Mouse (Mus musculus) myocyte (in vitro differentiated cells): ENCODE measurements around the gene Dcst1. TPM values are rescaled to one million over a fixed set of nuclear protein-coding genes. Genes with fewer than 3 reads are reported as not detected.

Experiments used
- H3K27me3 ChIP-seq: one replicate; pipeline ENCODE4 v1.6.1; 2011; ENCODE audit not compliant: control insufficient read depth, insufficient read depth, insufficient read length
- H3K36me3 ChIP-seq: one replicate; pipeline ENCODE4 v1.6.1; 2011; ENCODE audit not compliant: control insufficient read depth, insufficient read depth
- H3K4me2 ChIP-seq: one replicate; pipeline ENCODE4 v1.6.1; 2011; ENCODE audit warnings: low read depth, control low read depth
- H3K4me3 ChIP-seq: one replicate; pipeline ENCODE4 v1.5.1; 2011; ENCODE audit warnings: mild to moderate bottlenecking, control low read depth, moderate library complexity
- H3K79me2 ChIP-seq: one replicate; pipeline ENCODE4 v1.6.1; 2011; ENCODE audit not compliant: control insufficient read depth, insufficient read depth
- H3ac ChIP-seq: one replicate; pipeline ENCODE4 v1.6.1; 2011; ENCODE audit not compliant: control insufficient read depth, insufficient read length
- CEBPB ChIP-seq: IDR thresholded peaks from 2 replicates; pipeline ENCODE4 v1.6.1; 2011; ENCODE audit warnings: mild to moderate bottlenecking, moderate library complexity; ENCODE audit not compliant: poor library complexity, insufficient read depth, severe bottlenecking
- E2F4 ChIP-seq: IDR thresholded peaks from one replicate; pipeline ENCODE4 v1.6.1; 2011; ENCODE audit warnings: mild to moderate bottlenecking, control low read depth, moderate library complexity; ENCODE audit not compliant: insufficient read depth
- MAX ChIP-seq: IDR thresholded peaks from one replicate; pipeline ENCODE4 v1.6.1; 2011; ENCODE audit warnings: low read depth, mild to moderate bottlenecking, control low read depth
- MYOD1 ChIP-seq, 3 experiments: IDR thresholded peaks; one replicate each; pipeline ENCODE4 v1.6.1; 2011; ENCODE audit warnings: control low read depth in 2 of 3, low read depth in 2 of 3, mild to moderate bottlenecking in 2 of 3, moderate library complexity in 1 of 3; ENCODE audit not compliant: insufficient read length in 2 of 3, control insufficient read depth in 1 of 3
- MYOG ChIP-seq, 3 experiments: IDR thresholded peaks; one replicate each; pipeline ENCODE4 v1.6.1; 2011; ENCODE audit warnings: control low read depth in 2 of 3, low read depth in 2 of 3, mild to moderate bottlenecking in 2 of 3; ENCODE audit not compliant: insufficient read length in 2 of 3, control insufficient read depth in 1 of 3, insufficient read depth in 1 of 3
- POLR2A ChIP-seq: IDR thresholded peaks from one replicate; pipeline ENCODE4 v1.6.1; 2011; ENCODE audit warnings: low read depth, mild to moderate bottlenecking, control low read depth, moderate library complexity; ENCODE audit not compliant: insufficient read length
- POLR2AphosphoS2 ChIP-seq: IDR thresholded peaks from one replicate; pipeline ENCODE4 v1.6.1; 2011; ENCODE audit warnings: low read depth, control low read depth; ENCODE audit not compliant: insufficient read length
- REST ChIP-seq: IDR thresholded peaks from one replicate; pipeline ENCODE4 v1.6.1; 2011; ENCODE audit warnings: mild to moderate bottlenecking, control low read depth, moderate library complexity; ENCODE audit not compliant: insufficient read depth, insufficient read length
- SRF ChIP-seq: IDR thresholded peaks from one replicate; pipeline ENCODE4 v1.6.1; 2011; ENCODE audit warnings: low read depth; ENCODE audit not compliant: control insufficient read depth, insufficient read length
- TCF12 ChIP-seq: IDR thresholded peaks from one replicate; pipeline ENCODE4 v1.6.1; 2011; ENCODE audit warnings: mild to moderate bottlenecking, control low read depth; ENCODE audit not compliant: poor library complexity, insufficient read depth, severe bottlenecking
- TCF3 ChIP-seq: IDR thresholded peaks from one replicate; pipeline ENCODE4 v1.6.1; 2011; ENCODE audit warnings: low read depth, control low read depth; ENCODE audit not compliant: insufficient read length
- USF1 ChIP-seq: IDR thresholded peaks from one replicate; pipeline ENCODE4 v1.6.1; 2011; ENCODE audit warnings: low read depth, mild to moderate bottlenecking, control low read depth, moderate library complexity
- polyA plus RNA-seq: library from polyadenylated mRNA; unstranded; fragments of >200 nt; fragmentation: generic; extraction: Trizol; gene quantifications from one replicate; pipeline ENCODE4 v1.2.1, GENCODE M21; 2012; ENCODE audit warnings: missing spikeins

Gene Dcst1
- polyA plus RNA-seq, result 0.41 TPM

DNA sequence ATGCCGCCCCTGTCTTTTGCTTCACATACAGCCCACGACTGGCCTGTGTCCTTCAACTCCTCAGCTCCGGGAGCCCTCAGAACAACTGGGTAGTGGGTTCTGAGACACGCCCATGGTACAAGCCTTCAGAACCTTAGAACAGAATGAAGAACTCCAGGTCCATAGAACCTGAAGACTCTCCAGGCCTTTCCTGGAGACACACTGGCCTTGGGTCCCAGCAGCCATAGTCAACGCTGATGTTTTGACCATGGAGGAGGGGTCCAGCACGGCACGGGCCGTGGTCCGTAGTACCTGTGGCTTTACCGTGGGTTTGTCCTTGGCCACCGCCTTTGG, at the start of gene Dcst1:
Gene Dcst1, minus strand, starts transcription at position 101 of the 333 bp plus-strand sequence.
- Histone ChIP-seq H3K4me2 (no peak within 1 kb of the TSS), H3K4me3 (no peak within 1 kb of the TSS), H3K79me2 (no peaks in the 10 kb centered on the region), H3ac (no peak within 1 kb of the TSS), H3K36me3 (no peaks in the 10 kb centered on the region), H3K27me3 (peaks cover 42% of the 10 kb centered on the region)
- TF ChIP-seq POLR2A, result no peak
- no peak for TF ChIP-seq USF1
- TF ChIP-seq MYOD1 (IDR thresholded peaks at IDR 0.05; ENCODE audit: control insufficient read depth in 1 of 3, insufficient read length in 2 of 3, low read depth in 2 of 3), result no peak
- no peak for TF ChIP-seq POLR2AphosphoS2
- no peak for TF ChIP-seq TCF12
- TF ChIP-seq CEBPB, result no peak
- TF ChIP-seq MYOG (IDR thresholded peaks at IDR 0.05; ENCODE audit: control insufficient read depth in 1 of 3, insufficient read depth in 1 of 3, insufficient read length in 2 of 3, low read depth in 2 of 3), result no peak
- TF ChIP-seq SRF, result no peak
- TF ChIP-seq E2F4, result no peak

DNA sequence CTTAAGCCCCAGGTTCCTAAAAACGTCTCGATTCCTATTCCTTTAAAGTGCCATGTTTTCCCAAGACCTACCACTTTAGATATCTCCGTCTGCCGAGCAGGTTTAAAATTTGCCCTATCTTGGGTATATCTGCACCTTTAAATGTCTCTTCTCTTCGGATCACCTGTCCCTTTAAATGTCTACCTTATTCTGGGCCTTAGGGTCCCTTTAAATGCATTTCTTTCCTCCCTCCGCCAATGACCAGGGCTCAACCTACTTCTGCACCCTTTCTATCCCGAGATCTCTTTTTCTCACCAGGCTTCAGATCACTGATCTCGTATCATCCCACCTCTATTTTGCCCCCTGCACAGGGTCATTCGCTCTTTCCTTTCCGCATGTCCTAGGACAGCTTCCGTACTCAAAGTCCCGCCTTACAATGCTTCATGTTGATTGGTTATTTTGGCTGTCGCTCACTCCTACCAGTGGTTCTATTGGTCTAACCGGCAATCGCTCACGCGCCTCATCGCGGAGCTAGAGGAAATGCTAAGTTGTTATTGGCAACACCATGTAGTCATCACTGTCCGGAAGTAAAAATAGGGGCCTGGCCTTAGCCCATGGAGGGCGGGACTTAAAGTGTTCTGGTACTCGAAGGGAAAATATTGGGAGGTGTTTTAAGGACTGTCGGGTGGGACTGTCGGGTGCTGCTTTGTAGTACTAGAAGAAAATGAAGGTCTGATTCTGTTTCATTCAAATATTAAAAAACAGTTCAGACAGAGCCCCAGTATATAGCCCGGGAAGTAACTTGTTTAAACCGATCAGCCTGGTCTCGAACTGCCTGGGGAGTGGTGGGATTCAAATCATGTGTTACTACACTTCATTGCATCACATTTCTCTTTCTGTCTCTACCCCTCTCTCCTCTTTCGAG, 46.7 kb upstream of the Dcst1 start, which contains the start of gene Flad1:
Gene Flad1, minus strand, starts transcription at position 381 of the 904 bp plus-strand sequence.
- Histone ChIP-seq H3K27me3 (no peaks in the 10 kb centered on the region), H3K79me2 (peaks cover 18% of the 10 kb centered on the region), H3K4me3 (peak within 1 kb of the TSS; percentile 41), H3ac (no peak within 1 kb of the TSS), H3K36me3 (peaks cover 11% of the 10 kb centered on the region), H3K4me2 (peak within 1 kb of the TSS; percentile 86)
- peak; percentile 63; the same call in 1 of the 2 replicates for TF ChIP-seq CEBPB
- no peak for TF ChIP-seq USF1
- peak; percentile 54 for TF ChIP-seq POLR2AphosphoS2
- no peak for TF ChIP-seq REST
- no peak for TF ChIP-seq POLR2A
- TF ChIP-seq SRF, result no peak
- no peak for TF ChIP-seq E2F4
- no peak for TF ChIP-seq MYOG (IDR thresholded peaks at IDR 0.05; ENCODE audit: control insufficient read depth in 1 of 3, insufficient read depth in 1 of 3, insufficient read length in 2 of 3, low read depth in 2 of 3)
- no peak for TF ChIP-seq MYOD1 (IDR thresholded peaks at IDR 0.05; ENCODE audit: control insufficient read depth in 1 of 3, insufficient read length in 2 of 3, low read depth in 2 of 3)
- TF ChIP-seq TCF12, result no peak
- no peak for TF ChIP-seq TCF3

DNA sequence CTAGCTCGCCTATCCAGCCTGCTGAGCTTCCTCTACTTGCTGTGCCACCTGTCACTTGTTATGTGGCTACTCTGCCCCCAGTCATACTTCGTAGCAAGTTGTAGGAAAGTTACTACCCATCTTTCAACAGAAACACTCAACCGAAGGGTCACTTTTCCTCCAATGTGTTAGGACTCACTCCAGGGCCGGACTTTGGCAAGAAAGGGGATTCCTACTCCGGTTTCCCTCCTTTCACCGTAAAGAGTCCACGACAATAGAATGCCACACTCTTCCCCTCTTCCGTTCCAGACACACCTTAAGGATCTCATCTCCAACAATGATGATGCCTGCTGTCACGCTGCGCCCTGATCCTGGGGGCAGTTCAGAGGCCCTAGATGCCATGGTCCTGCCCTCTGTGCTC, 45.8 kb upstream of the Dcst1 start:
- Histone ChIP-seq H3ac (no peak overlapping the region), H3K4me3 (peak overlapping the region; percentile 41), H3K79me2 (peaks cover 9% of the 10 kb centered on the region), H3K4me2 (peak overlapping the region; percentile 86), H3K27me3 (no peaks in the 10 kb centered on the region), H3K36me3 (peaks cover 11% of the 10 kb centered on the region)
- TF ChIP-seq POLR2A (no peak), CEBPB (no peak), MYOG (IDR thresholded peaks at IDR 0.05; ENCODE audit: control insufficient read depth in 1 of 3, insufficient read depth in 1 of 3, insufficient read length in 2 of 3, low read depth in 2 of 3) (no peak), REST (no peak), SRF (no peak), TCF3 (no peak), USF1 (no peak), TCF12 (no peak), POLR2AphosphoS2 (no peak), E2F4 (no peak), MAX (no peak), MYOD1 (IDR thresholded peaks at IDR 0.05; ENCODE audit: control insufficient read depth in 1 of 3, insufficient read length in 2 of 3, low read depth in 2 of 3) (no peak)

DNA sequence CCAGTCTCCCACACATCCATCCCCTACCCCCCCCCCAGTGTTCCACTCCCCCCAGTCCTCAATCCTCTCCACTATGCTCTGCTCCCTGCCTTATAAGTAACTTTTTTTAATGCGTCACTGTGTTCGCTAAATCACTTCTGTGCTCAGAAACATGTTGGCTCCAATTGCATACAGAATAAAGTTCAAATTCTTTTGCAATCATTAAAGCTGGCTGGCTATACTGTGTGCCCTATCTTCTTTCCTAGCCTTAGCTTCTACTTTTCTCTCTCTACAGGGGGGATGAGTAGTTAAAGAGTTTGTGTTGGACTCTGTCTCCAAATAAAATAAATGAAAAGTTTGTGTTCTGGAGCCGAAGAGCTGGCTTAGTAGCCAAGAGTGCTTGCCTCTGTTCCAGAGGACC, 44.6 kb upstream of the Dcst1 start:
- Histone ChIP-seq H3ac (no peak overlapping the region), H3K27me3 (no peaks in the 10 kb centered on the region), H3K36me3 (peaks cover 7% of the 10 kb centered on the region), H3K4me2 (no peak overlapping the region), H3K79me2 (peaks cover 5% of the 10 kb centered on the region), H3K4me3 (no peak overlapping the region)
- no peak for TF ChIP-seq POLR2AphosphoS2
- TF ChIP-seq MAX, result no peak
- no peak for TF ChIP-seq E2F4
- no peak for TF ChIP-seq USF1
- TF ChIP-seq TCF12, result no peak
- no peak for TF ChIP-seq SRF
- no peak for TF ChIP-seq MYOG (IDR thresholded peaks at IDR 0.05; ENCODE audit: control insufficient read depth in 1 of 3, insufficient read depth in 1 of 3, insufficient read length in 2 of 3, low read depth in 2 of 3)
- no peak for TF ChIP-seq MYOD1 (IDR thresholded peaks at IDR 0.05; ENCODE audit: control insufficient read depth in 1 of 3, insufficient read length in 2 of 3, low read depth in 2 of 3)
- TF ChIP-seq POLR2A, result no peak
- TF ChIP-seq TCF3, result no peak
